Mouse (Mus musculus) hindbrain, embryonic 12.5 days (tissue): Measurements from ENCODE around the gene Smim8. TPM values are rescaled to one million over a fixed set of nuclear protein-coding genes. Genes with fewer than 3 reads are reported as not detected.

ENCODE experiments used
- ATAC-seq: fragments of 200-750 bp; cut with Nextera tagmentation; 2 replicates; pipeline ENCODE4 v1.8.0; 2017; ENCODE audit warnings: moderate TSS enrichment; ENCODE audit not compliant: low FRiP score
- H3K27ac ChIP-seq: fragments of 300-500 bp; sonication (generic); 2 replicates; pipeline ENCODE4 v1.5.1; 2016; ENCODE audit warnings: mild to moderate bottlenecking
- H3K27me3 ChIP-seq: fragments of 300-500 bp; sonication (generic); 2 replicates; pipeline ENCODE4 v1.6.1; 2016; ENCODE audit warnings: mild to moderate bottlenecking
- H3K36me3 ChIP-seq: fragments of 300-500 bp; sonication (generic); 2 replicates; pipeline ENCODE4 v1.6.1; 2016; ENCODE audit warnings: mild to moderate bottlenecking
- H3K4me1 ChIP-seq: fragments of 300-500 bp; sonication (generic); 2 replicates; pipeline ENCODE4 v1.6.1; 2016
- H3K4me2 ChIP-seq: fragments of 300-500 bp; sonication (generic); replicated peaks from 2 replicates; pipeline ENCODE4 v1.6.1; 2016; ENCODE audit warnings: mild to moderate bottlenecking
- H3K4me3 ChIP-seq: fragments of 300-500 bp; sonication (generic); 2 replicates; pipeline ENCODE4 v1.5.1; 2016; ENCODE audit warnings: mild to moderate bottlenecking
- H3K9ac ChIP-seq: fragments of 300-500 bp; sonication (generic); 2 replicates; pipeline ENCODE4 v1.6.1; 2016; ENCODE audit warnings: mild to moderate bottlenecking, moderate library complexity
- H3K9me3 ChIP-seq: fragments of 300-500 bp; sonication (generic); replicated peaks from 2 replicates; pipeline ENCODE4 v1.6.1; 2016; ENCODE audit warnings: mild to moderate bottlenecking
- WGBS: fragments of 180-500 bp; shearing (Covaris S2); methylation state at CpG from one replicate; pipeline ENCODE4 v1.1.7; 2016; 5-methylcytosine and 5-hydroxymethylcytosine counted together
- polyA plus RNA-seq: library from polyadenylated mRNA; unstranded; fragments of >200 nt; fragmentation: Nextera tagmentation; extraction: Ambion mirVana; gene quantifications from 2 replicates; pipeline ENCODE4 v1.2.1, GENCODE M21; 2016

The Smim8 gene
- 43.2 and 48.0 TPM in 2 replicates for polyA plus RNA-seq

DNA sequence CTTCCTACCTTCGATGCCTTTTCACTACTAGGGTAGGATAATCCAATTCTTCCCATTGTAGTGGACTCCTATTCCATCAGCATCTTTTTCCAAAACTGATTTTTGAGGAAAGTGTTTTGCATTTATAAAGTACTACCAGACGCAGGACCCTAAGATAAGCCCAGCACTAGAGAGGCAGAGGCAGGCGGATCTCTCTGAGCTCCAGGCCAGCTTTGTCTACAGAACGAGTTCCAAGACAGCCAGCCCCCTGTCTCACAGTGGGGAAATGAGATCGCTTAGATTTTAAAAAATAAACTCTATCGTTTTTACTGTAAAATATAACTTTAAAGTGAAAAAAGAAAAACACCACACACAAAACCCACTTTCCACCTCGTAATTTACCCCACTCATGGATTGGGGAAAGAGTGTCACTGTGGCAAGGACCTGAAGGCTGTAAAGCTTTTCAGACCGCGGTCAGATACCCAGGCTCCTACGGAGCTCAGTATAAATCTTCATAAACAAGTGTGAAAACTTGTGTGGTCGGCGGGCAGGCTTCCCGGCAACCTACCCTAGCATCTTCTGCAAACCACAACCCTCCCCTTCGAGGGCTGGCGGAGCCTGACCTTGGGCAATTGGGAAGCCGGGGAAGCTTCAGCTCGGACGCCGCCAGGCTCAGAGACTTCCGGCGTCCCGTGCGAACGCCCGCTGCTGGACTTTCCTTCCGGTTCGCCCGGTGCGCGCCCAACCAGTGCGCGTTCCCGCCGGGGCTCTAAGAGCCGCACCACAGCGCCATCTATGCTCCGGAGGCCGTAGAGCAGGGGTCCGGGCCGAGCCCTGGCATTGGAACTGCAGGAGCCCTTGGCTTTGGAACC, at the start of gene Smim8:
Smim8 (minus strand) TSS at position 747 of the 851 bp plus-strand sequence.
- Histone ChIP-seq H3K36me3 (no peaks in the 10 kb centered on the region), H3K4me3 (peak within 1 kb of the TSS; percentile 62), H3K4me1 (0 out of 2 replicates have a peak, but pooled peaks cover 3% of the 10 kb centered on the region), H3K4me2 (peak within 1 kb of the TSS; percentile 60), H3K27me3 (no peaks in the 10 kb centered on the region), H3K27ac (peak within 1 kb of the TSS; percentile 86), H3K9me3 (no peaks in the 10 kb centered on the region), H3K9ac (peak within 1 kb of the TSS; percentile 75)
- WGBS = 5% methylated on average over 40 of the region's 40 CpGs
- peak; percentile 95 for ATAC-seq

DNA sequence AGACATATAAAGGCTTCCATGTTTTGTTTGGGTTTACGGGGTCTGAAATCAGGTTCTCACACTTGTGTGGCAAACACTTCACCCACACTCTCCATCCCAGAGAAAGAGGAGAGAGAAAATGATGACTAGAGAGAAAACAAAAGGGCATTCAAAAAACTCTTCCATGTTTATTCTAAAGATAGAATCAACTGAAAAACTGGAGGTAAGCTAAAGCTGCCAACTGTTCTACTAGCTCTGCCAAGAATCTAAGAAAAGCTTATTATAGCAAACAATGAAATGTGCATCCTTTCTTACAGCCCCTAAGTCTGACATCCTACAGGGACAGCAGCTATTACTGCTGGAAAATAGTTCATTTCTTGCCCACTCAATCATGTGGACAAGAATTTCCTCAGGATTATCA, 45.7 kb upstream of the Smim8 start:
- ATAC-seq = no peak
- Histone ChIP-seq H3K27ac (peak overlapping the region; percentile 30; the same call in 1 of the 2 replicates), H3K36me3 (peaks cover 4% of the 10 kb centered on the region)

DNA sequence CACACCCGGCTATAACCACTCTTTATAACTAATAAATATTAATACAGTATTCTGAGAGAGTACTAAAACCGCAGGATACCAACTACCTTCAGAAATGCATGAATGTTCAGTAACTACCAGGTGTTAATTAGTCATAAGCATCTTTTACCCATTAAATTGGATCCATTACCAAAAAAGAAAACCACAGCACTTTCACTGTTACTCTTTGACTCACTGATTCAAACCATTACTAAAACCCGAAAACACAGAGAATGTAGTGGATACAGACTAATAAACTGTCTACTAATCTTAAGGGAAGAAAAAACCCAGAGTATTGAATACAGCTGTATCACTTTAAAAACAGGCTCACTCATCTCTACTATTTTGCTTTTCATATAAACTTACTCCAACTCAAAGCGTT, 41.7 kb upstream of the Smim8 start:
- 96% methylated on average over 4 of the region's 4 CpGs for WGBS
- Histone ChIP-seq H3K27ac (no peak overlapping the region), H3K27me3 (no peaks in the 10 kb centered on the region), H3K4me1 (no peaks in the 10 kb centered on the region), H3K4me3 (no peak overlapping the region), H3K9me3 (no peaks in the 10 kb centered on the region), H3K9ac (no peak overlapping the region), H3K36me3 (peaks cover 26% of the 10 kb centered on the region), H3K4me2 (no peak overlapping the region)
- ATAC-seq = no peak

More for the DNA sequence above, 45.7 kb upstream of the Smim8 start:
- H3K4me3 ChIP-seq = no peak overlapping the region
- no peaks in the 10 kb centered on the region for H3K9me3 ChIP-seq
- no peaks in the 10 kb centered on the region for H3K27me3 ChIP-seq
- no peak overlapping the region for H3K9ac ChIP-seq
- H3K4me2 ChIP-seq = no peak overlapping the region
- no peaks in the 10 kb centered on the region for H3K4me1 ChIP-seq
- 92% methylated on average over 1 of the region's 1 CpGs for WGBS

DNA sequence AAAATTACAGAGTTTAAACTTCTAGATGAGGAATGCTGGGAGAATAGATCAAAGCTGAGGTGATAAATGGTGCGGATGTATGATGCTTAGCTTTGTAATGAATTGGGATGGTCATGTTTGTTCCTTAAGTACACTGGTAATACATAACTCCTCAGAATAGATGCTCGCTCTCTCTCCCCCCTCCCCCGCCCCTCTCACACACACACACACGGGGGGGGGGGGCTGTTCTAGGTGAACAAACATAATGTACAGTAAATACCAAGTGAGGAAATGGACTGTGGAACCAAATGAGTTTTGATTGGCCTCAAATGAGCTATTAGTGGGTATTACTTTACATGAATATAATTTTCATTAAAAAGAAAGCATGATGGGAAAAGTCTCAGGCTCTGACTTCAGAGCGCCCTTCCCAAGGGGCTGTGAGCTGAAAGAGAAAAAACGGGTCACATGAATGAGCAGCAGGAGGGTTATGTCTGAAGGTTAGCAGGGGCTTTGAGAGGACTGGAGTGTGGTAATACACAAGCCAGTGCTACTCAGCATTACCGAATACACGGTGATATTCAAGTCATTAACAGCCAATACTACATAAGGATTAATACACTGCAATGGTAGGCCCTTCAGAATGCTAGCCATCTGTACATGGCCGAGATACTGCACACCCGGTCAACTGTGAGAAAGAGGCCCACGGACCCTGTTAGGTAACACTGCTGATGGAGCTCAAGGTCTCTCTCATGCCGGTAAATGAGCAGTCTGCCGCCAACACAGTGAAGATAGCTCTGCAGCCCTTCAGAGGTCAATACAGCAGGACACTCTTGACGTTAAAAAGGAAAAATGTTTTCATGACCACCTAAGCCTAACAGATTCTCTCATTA, 23.2 kb upstream of the Smim8 start:
- 81% methylated on average over 14 of the region's 14 CpGs for WGBS
- peak; percentile 35; the same call in 1 of the 2 replicates for ATAC-seq

DNA sequence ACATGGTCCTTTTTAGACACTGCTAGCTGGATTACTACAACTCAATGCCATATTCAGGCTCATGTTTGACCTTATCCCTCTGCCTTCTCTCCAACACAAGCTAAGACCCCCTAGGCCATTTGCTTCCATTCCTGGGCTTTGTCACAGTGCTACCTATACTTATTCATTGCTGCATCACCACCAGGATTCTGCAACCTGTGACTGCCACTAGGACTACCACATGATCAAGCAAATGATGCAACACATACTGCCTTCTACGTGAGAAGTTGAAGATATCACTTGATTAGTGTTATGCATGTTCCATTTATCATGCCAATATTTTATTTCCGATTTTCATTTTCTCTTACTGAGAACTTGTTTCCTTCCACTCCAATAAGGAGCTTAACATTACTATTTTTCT, 19.8 kb upstream of the Smim8 start:
- Histone ChIP-seq H3K4me1 (peaks cover 4% of the 10 kb centered on the region; the same call in 1 of the 2 replicates), H3K27ac (no peak overlapping the region), H3K9me3 (no peaks in the 10 kb centered on the region), H3K27me3 (no peaks in the 10 kb centered on the region), H3K4me3 (no peak overlapping the region), H3K4me2 (no peak overlapping the region), H3K36me3 (no peaks in the 10 kb centered on the region), H3K9ac (no peak overlapping the region)
- WGBS = 93% methylated on average over 2 of the region's 2 CpGs
- no peak for ATAC-seq

More for the DNA sequence above, 23.2 kb upstream of the Smim8 start:
- peaks cover 4% of the 10 kb centered on the region; the same call in 1 of the 2 replicates for H3K4me1 ChIP-seq
- H3K4me3 ChIP-seq = no peak overlapping the region
- no peak overlapping the region for H3K9ac ChIP-seq
- peaks cover 16% of the 10 kb centered on the region for H3K36me3 ChIP-seq
- H3K27me3 ChIP-seq = no peaks in the 10 kb centered on the region
- H3K4me2 ChIP-seq = no peak overlapping the region
- H3K27ac ChIP-seq = no peak overlapping the region
- no peaks in the 10 kb centered on the region for H3K9me3 ChIP-seq

GRCm38 (mm10) chr4:34797294-34797983, 19.2 kb upstream of the Smim8 start:
- WGBS = 85% methylated on average over 8 of the region's 8 CpGs
- ATAC-seq = no peak
- H3K36me3 ChIP-seq = no peaks in the 10 kb centered on the region

DNA sequence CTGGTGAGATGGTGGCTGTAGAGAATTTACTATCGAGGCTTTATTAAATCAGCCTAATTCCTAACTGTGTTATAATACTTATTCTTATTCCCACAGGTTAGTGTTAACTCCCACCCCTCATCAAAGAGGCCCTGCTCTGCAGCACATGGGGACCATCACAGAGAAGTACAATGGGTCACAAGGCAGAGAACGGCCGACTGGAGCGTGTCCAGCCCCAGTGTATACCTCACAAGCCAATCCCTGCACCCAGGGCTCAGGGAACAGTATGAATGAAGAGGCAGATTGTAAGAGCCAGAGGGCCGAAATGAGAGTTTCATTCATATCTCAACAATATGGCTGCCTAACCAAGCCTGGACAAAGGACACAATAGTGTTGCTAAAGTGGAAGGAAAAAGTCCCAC, 18.1 kb upstream of the Smim8 start:
- WGBS = 88% methylated on average over 5 of the region's 5 CpGs
- H3K27ac ChIP-seq = no peak overlapping the region
- H3K4me3 ChIP-seq = no peak overlapping the region
- H3K4me2 ChIP-seq = no peak overlapping the region
- no peaks in the 10 kb centered on the region for H3K27me3 ChIP-seq
- H3K4me1 ChIP-seq = no peaks in the 10 kb centered on the region
- no peak overlapping the region for H3K9ac ChIP-seq
- ATAC-seq = no peak
- H3K9me3 ChIP-seq = no peaks in the 10 kb centered on the region
- no peaks in the 10 kb centered on the region for H3K36me3 ChIP-seq

More at GRCm38 (mm10) chr4:34797294-34797983, 19.2 kb upstream of the Smim8 start:
- Histone ChIP-seq H3K4me1 (peaks cover 4% of the 10 kb centered on the region; the same call in 1 of the 2 replicates), H3K4me2 (no peak overlapping the region), H3K9ac (no peak overlapping the region), H3K4me3 (no peak overlapping the region), H3K27ac (no peak overlapping the region), H3K27me3 (no peaks in the 10 kb centered on the region), H3K9me3 (no peaks in the 10 kb centered on the region)

DNA sequence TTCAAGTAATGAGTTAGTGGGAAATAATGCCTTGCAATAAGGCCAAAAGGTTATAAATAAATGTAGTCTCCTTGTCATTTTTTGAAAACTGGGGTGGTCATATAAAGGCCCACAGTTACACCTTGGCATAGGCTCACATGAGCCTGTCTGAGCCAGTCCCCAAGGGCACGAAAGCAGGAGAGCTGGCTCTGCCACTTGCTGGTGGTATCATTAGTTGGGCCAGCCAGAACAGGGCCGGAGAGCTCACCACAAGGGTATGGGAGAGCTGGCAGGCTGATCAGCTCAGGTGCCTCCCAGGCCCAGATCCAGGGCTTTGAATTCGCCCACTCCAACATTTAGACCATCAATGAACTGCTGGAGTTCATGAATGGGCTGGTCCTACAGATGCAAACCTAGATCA, 8.3 kb upstream of the Smim8 start:
- 92% methylated on average over 3 of the region's 3 CpGs for WGBS
- Histone ChIP-seq H3K4me2 (no peak overlapping the region), H3K27ac (no peak overlapping the region), H3K4me3 (no peak overlapping the region), H3K36me3 (no peaks in the 10 kb centered on the region), H3K9me3 (no peaks in the 10 kb centered on the region), H3K4me1 (no peaks in the 10 kb centered on the region), H3K27me3 (no peaks in the 10 kb centered on the region), H3K9ac (no peak overlapping the region)
- no peak for ATAC-seq

DNA sequence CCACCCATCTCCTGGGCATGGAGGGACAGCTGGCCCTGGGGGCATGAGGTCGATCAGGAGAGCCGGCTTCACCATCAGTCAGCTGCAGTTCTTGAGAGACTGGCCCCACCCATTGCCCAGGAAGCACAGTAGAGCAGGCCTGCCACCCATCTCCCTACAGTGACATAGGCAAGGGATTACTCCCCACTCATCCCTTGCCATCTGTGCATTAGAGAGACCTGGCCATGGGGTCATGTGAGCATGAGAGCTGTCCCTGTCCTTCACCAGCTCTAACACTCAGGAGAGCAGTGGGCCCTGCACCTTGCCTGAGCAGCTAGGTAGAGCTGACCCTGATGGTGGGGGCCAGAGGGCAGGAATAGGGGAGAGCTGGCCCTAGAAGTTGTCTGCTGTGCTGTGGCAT, 7.4 kb upstream of the Smim8 start:
- Histone ChIP-seq H3K4me3 (no peak overlapping the region), H3K4me1 (no peaks in the 10 kb centered on the region), H3K36me3 (no peaks in the 10 kb centered on the region), H3K4me2 (no peak overlapping the region), H3K27ac (no peak overlapping the region), H3K9me3 (no peaks in the 10 kb centered on the region), H3K9ac (no peak overlapping the region), H3K27me3 (no peaks in the 10 kb centered on the region)
- 89% methylated on average over 2 of the region's 2 CpGs for WGBS
- ATAC-seq = no peak

- Histone ChIP-seq H3K27me3 (no peaks in the 10 kb centered on the region), H3K9ac (no peak overlapping the region), H3K9me3 (no peaks in the 10 kb centered on the region), H3K4me3 (no peak overlapping the region), H3K4me2 (no peak overlapping the region), H3K4me1 (no peaks in the 10 kb centered on the region), H3K27ac (no peak overlapping the region), H3K36me3 (no peaks in the 10 kb centered on the region)
- 55% methylated on average over 5 of the region's 5 CpGs for WGBS
- no peak for ATAC-seq
These were observed 6.6 kb upstream of the Smim8 start for GRCm38 (mm10) chr4:34784865-34785264.

GRCm38 (mm10) chr4:34782730-34783129, 4.5 kb upstream of the Smim8 start:
- Histone ChIP-seq H3K27me3 (no peaks in the 10 kb centered on the region), H3K9me3 (no peaks in the 10 kb centered on the region), H3K4me3 (no peak overlapping the region), H3K36me3 (no peaks in the 10 kb centered on the region), H3K4me2 (no peak overlapping the region), H3K27ac (no peak overlapping the region), H3K4me1 (no peaks in the 10 kb centered on the region), H3K9ac (no peak overlapping the region)
- ATAC-seq = no peak
- WGBS = 36% methylated on average over 4 of the region's 4 CpGs
